Mouse (Mus musculus) ovary, adult 18-20 months (tissue): Measurements from ENCODE around the gene Klk1b8.
A peak's percentile ranks its signal among the peaks of the same experiment; 100 is the strongest.
"Not testable (repeated sequence)": the region's sequence is repeated elsewhere in the genome, so short reads cannot be mapped to it uniquely, and the experiment has no call there.

Experiments used
- DNase-seq: peaks from one replicate; pipeline ENCODE4 v3.0.0; 2022; ENCODE audit warnings: low spot score, mixed read lengths

Klk1b8 gene

GRCm38 (mm10) chr7:43950364-43950763 is at the start of gene Klk1b8:
Gene Klk1b8, plus strand, starts transcription at chr7:43950664.
- DNase-seq: no peak

- no peak for DNase-seq
Measured at GRCm38 (mm10) chr7:43914821-43915220, 35.6 kb upstream of the Klk1b8 start.

GRCm38 (mm10) chr7:43918426-43918825 is 32.0 kb upstream of the Klk1b8 start:
- no peak for DNase-seq

- DNase-seq: no peak
Measured at GRCm38 (mm10) chr7:43918871-43919270, 31.6 kb upstream of the Klk1b8 start.

- no peak for DNase-seq
Measured at GRCm38 (mm10) chr7:43919559-43920451, 30.7 kb upstream of the Klk1b8 start.

GRCm38 (mm10) chr7:43920582-43920981 is 29.9 kb upstream of the Klk1b8 start:
- DNase-seq: no peak

GRCm38 (mm10) chr7:43921087-43921486 is 29.4 kb upstream of the Klk1b8 start:
- no peak for DNase-seq

- no peak for DNase-seq
Measured at GRCm38 (mm10) chr7:43921941-43922340, 28.5 kb upstream of the Klk1b8 start.

- DNase-seq: no peak
Measured at GRCm38 (mm10) chr7:43925985-43926384, 24.5 kb upstream of the Klk1b8 start.

- no peak for DNase-seq
Measured at GRCm38 (mm10) chr7:43928521-43928920, 21.9 kb upstream of the Klk1b8 start.

GRCm38 (mm10) chr7:43932337-43932736 is 18.1 kb upstream of the Klk1b8 start:
- no peak for DNase-seq

GRCm38 (mm10) chr7:43933440-43933839 is 17.0 kb upstream of the Klk1b8 start, which contains the start of gene Klk15:
Gene Klk15, plus strand, starts transcription at chr7:43933740.
- no peak for DNase-seq

- DNase-seq: no peak
Measured at GRCm38 (mm10) chr7:43934747-43935146, 15.7 kb upstream of the Klk1b8 start.

GRCm38 (mm10) chr7:43936551-43936950 is 13.9 kb upstream of the Klk1b8 start:
- DNase-seq: no peak

- DNase-seq: not testable (repeated sequence)
Measured at GRCm38 (mm10) chr7:43942293-43942692, 8.2 kb upstream of the Klk1b8 start.

- DNase-seq: peak; percentile 7
Measured at GRCm38 (mm10) chr7:43944727-43945264, 5.7 kb upstream of the Klk1b8 start.

GRCm38 (mm10) chr7:43952703-43953102 is 2.2 kb downstream of the Klk1b8 start:
- no peak for DNase-seq

- DNase-seq: no peak
Measured at GRCm38 (mm10) chr7:43966451-43966850, 16.0 kb downstream of the Klk1b8 start, which contains the start of gene Klk1b1. Gene Klk1b1, plus strand, starts transcription at chr7:43966751.

GRCm38 (mm10) chr7:43967058-43967457 is 16.6 kb downstream of the Klk1b8 start:
- no peak for DNase-seq

- no peak for DNase-seq
Measured at GRCm38 (mm10) chr7:43967612-43968011, 17.1 kb downstream of the Klk1b8 start.

- not testable (repeated sequence) for DNase-seq
Measured at GRCm38 (mm10) chr7:43975761-43976160, 25.3 kb downstream of the Klk1b8 start, which contains the start of gene Klk1b9. Gene Klk1b9, plus strand, starts transcription at chr7:43976061.

- no peak for DNase-seq
Measured at GRCm38 (mm10) chr7:43985657-43986056, 35.2 kb downstream of the Klk1b8 start.

- DNase-seq: not testable (repeated sequence)
Measured at GRCm38 (mm10) chr7:43994821-43995220, 44.4 kb downstream of the Klk1b8 start.
